Mouse (Mus musculus): ENCODE measurements around the gene Whamm. TPM values are rescaled to one million over a fixed set of nuclear protein-coding genes. Genes with fewer than 3 reads are reported as not detected.

Gene Whamm
- polyA plus RNA-seq, 1 experiment from 2014 or later = 8.1 TPM

GRCm38 (mm10) chr7:81579312-81579711 is 8.2 kb downstream of the Whamm start:
- ATAC-seq (no peak), DNase-seq (ENCODE audit: low spot score) (no peak)

GRCm38 (mm10) chr7:81583512-81583911 is 12.4 kb downstream of the Whamm start:
- DNase-seq (ENCODE audit: low spot score) = no peak
- H3K27me3 ChIP-seq (replicated peaks; ENCODE audit: insufficient read depth, low read length) = no peaks in the 10 kb centered on the region
- 68% methylated on average over 3 of the region's 3 CpGs for WGBS

More at GRCm38 (mm10) chr7:81579312-81579711, 8.2 kb downstream of the Whamm start:
- Histone ChIP-seq H3K4me2 (replicated peaks; ENCODE audit: low read depth, low read length) (no peak overlapping the region), H3K9me3 (ENCODE audit: low read length) (no peaks in the 10 kb centered on the region), H3K27me3 (replicated peaks; ENCODE audit: insufficient read depth, low read length) (no peaks in the 10 kb centered on the region), H3K4me1 (ENCODE audit: insufficient read depth, low read depth, low read length) (no peaks in the 10 kb centered on the region), H3K27ac (ENCODE audit: low read length) (no peak overlapping the region), H3K36me3 (ENCODE audit: insufficient read depth, low read length) (peaks cover 9% of the 10 kb centered on the region; the same call in 1 of the 2 replicates), H3K9ac (replicated peaks; ENCODE audit: low read depth) (no peak overlapping the region), H3K4me3 (ENCODE audit: low read depth, low read length) (no peak overlapping the region)
- 94% methylated on average over 5 of the region's 5 CpGs for WGBS
- TF ChIP-seq CTCF (IDR thresholded peaks at IDR 0.05) = no peak
- no peak for TF ChIP-seq EP300 (IDR thresholded peaks at IDR 0.05)

GRCm38 (mm10) chr7:81585326-81585725 is 14.3 kb downstream of the Whamm start:
- no peak overlapping the region for H3K27ac ChIP-seq (ENCODE audit: low read length)
- peaks cover 28% of the 10 kb centered on the region; the same call in 1 of the 2 replicates for H3K36me3 ChIP-seq (ENCODE audit: insufficient read depth, low read length)
- no peak overlapping the region for H3K4me2 ChIP-seq (replicated peaks; ENCODE audit: low read depth, low read length)
- no peaks in the 10 kb centered on the region for H3K4me1 ChIP-seq (ENCODE audit: insufficient read depth, low read depth, low read length)
- TF ChIP-seq CTCF (IDR thresholded peaks at IDR 0.05) (no peak), EP300 (IDR thresholded peaks at IDR 0.05) (no peak)
- no peaks in the 10 kb centered on the region for H3K27me3 ChIP-seq (replicated peaks; ENCODE audit: insufficient read depth, low read length)
- H3K9me3 ChIP-seq (ENCODE audit: low read length) = 0 out of 2 replicates have a peak, but pooled peaks cover 8% of the 10 kb centered on the region
- no peak overlapping the region for H3K4me3 ChIP-seq (ENCODE audit: low read depth, low read length)
- WGBS = 81% methylated on average over 7 of the region's 7 CpGs
- DNase-seq (ENCODE audit: low spot score) = no peak
- no peak for ATAC-seq
- H3K9ac ChIP-seq (replicated peaks; ENCODE audit: low read depth) = no peak overlapping the region

More at GRCm38 (mm10) chr7:81583512-81583911, 12.4 kb downstream of the Whamm start:
- ATAC-seq = no peak
- no peak overlapping the region for H3K4me3 ChIP-seq (ENCODE audit: low read depth, low read length)
- no peak overlapping the region for H3K9ac ChIP-seq (replicated peaks; ENCODE audit: low read depth)
- peak; percentile 36 for TF ChIP-seq CTCF (IDR thresholded peaks at IDR 0.05)
- no peak for TF ChIP-seq EP300 (IDR thresholded peaks at IDR 0.05)
- no peak overlapping the region for H3K27ac ChIP-seq (ENCODE audit: low read length)
- no peaks in the 10 kb centered on the region for H3K4me1 ChIP-seq (ENCODE audit: insufficient read depth, low read depth, low read length)
- H3K9me3 ChIP-seq (ENCODE audit: low read length) = 0 out of 2 replicates have a peak, but pooled peaks cover 8% of the 10 kb centered on the region
- H3K36me3 ChIP-seq (ENCODE audit: insufficient read depth, low read length) = peaks cover 28% of the 10 kb centered on the region; the same call in 1 of the 2 replicates
- no peak overlapping the region for H3K4me2 ChIP-seq (replicated peaks; ENCODE audit: low read depth, low read length)

- Histone ChIP-seq H3K4me2 (replicated peaks; ENCODE audit: low read depth, low read length) (no peak overlapping the region), H3K36me3 (ENCODE audit: insufficient read depth, low read length) (peaks cover 41% of the 10 kb centered on the region), H3K9ac (replicated peaks; ENCODE audit: low read depth) (no peak overlapping the region), H3K4me1 (ENCODE audit: insufficient read depth, low read depth, low read length) (no peaks in the 10 kb centered on the region), H3K27ac (ENCODE audit: low read length) (no peak overlapping the region), H3K9me3 (ENCODE audit: low read length) (0 out of 2 replicates have a peak, but pooled peaks cover 8% of the 10 kb centered on the region), H3K27me3 (replicated peaks; ENCODE audit: insufficient read depth, low read length) (no peaks in the 10 kb centered on the region), H3K4me3 (ENCODE audit: low read depth, low read length) (no peak overlapping the region)
- no peak for DNase-seq (ENCODE audit: low spot score)
- no peak for ATAC-seq
- no peak for TF ChIP-seq CTCF (IDR thresholded peaks at IDR 0.05)
- TF ChIP-seq EP300 (IDR thresholded peaks at IDR 0.05) = no peak
- 77% methylated on average over 4 of the region's 4 CpGs for WGBS
These were observed 16.2 kb downstream of the Whamm start for GRCm38 (mm10) chr7:81587238-81587637.

GRCm38 (mm10) chr7:81592686-81593085 is 21.6 kb downstream of the Whamm start:
- no peak for ATAC-seq
- no peak for DNase-seq (ENCODE audit: low spot score)
- Histone ChIP-seq H3K36me3 (ENCODE audit: insufficient read depth, low read length) (peaks cover 49% of the 10 kb centered on the region), H3K4me1 (ENCODE audit: insufficient read depth, low read depth, low read length) (no peaks in the 10 kb centered on the region), H3K9me3 (ENCODE audit: low read length) (0 out of 2 replicates have a peak, but pooled peaks cover under 1% of the 10 kb centered on the region), H3K4me3 (ENCODE audit: low read depth, low read length) (no peak overlapping the region), H3K9ac (replicated peaks; ENCODE audit: low read depth) (no peak overlapping the region), H3K4me2 (replicated peaks; ENCODE audit: low read depth, low read length) (no peak overlapping the region), H3K27me3 (replicated peaks; ENCODE audit: insufficient read depth, low read length) (no peaks in the 10 kb centered on the region), H3K27ac (ENCODE audit: low read length) (no peak overlapping the region)
- TF ChIP-seq CTCF (IDR thresholded peaks at IDR 0.05) (no peak), EP300 (IDR thresholded peaks at IDR 0.05) (no peak)
- WGBS = 67% methylated on average over 9 of the region's 9 CpGs

GRCm38 (mm10) chr7:81593387-81593786 is 22.3 kb downstream of the Whamm start:
- TF ChIP-seq CTCF (IDR thresholded peaks at IDR 0.05) (no peak), EP300 (IDR thresholded peaks at IDR 0.05) (no peak)
- H3K27me3 ChIP-seq (replicated peaks; ENCODE audit: insufficient read depth, low read length) = no peaks in the 10 kb centered on the region
- peaks cover 52% of the 10 kb centered on the region for H3K36me3 ChIP-seq (ENCODE audit: insufficient read depth, low read length)
- no peak overlapping the region for H3K27ac ChIP-seq (ENCODE audit: low read length)
- ATAC-seq (no peak), DNase-seq (ENCODE audit: low spot score) (no peak)
- no peak overlapping the region for H3K4me3 ChIP-seq (ENCODE audit: low read depth, low read length)
- no peak overlapping the region for H3K4me2 ChIP-seq (replicated peaks; ENCODE audit: low read depth, low read length)
- WGBS = 85% methylated on average over 8 of the region's 8 CpGs
- no peaks in the 10 kb centered on the region for H3K9me3 ChIP-seq (ENCODE audit: low read length)
- H3K4me1 ChIP-seq (ENCODE audit: insufficient read depth, low read depth, low read length) = no peaks in the 10 kb centered on the region
- H3K9ac ChIP-seq (replicated peaks; ENCODE audit: low read depth) = no peak overlapping the region

GRCm38 (mm10) chr7:81595056-81595455 is 24.0 kb downstream of the Whamm start:
- Histone ChIP-seq H3K9me3 (ENCODE audit: low read length) (no peaks in the 10 kb centered on the region), H3K4me3 (ENCODE audit: low read depth, low read length) (no peak overlapping the region), H3K27ac (ENCODE audit: low read length) (no peak overlapping the region), H3K9ac (replicated peaks; ENCODE audit: low read depth) (no peak overlapping the region), H3K4me2 (replicated peaks; ENCODE audit: low read depth, low read length) (no peak overlapping the region), H3K27me3 (replicated peaks; ENCODE audit: insufficient read depth, low read length) (no peaks in the 10 kb centered on the region), H3K36me3 (ENCODE audit: insufficient read depth, low read length) (peaks cover 52% of the 10 kb centered on the region), H3K4me1 (ENCODE audit: insufficient read depth, low read depth, low read length) (no peaks in the 10 kb centered on the region)
- WGBS = 64% methylated on average over 5 of the region's 5 CpGs
- TF ChIP-seq EP300 (IDR thresholded peaks at IDR 0.05) (no peak), CTCF (IDR thresholded peaks at IDR 0.05) (no peak)
- ATAC-seq = no peak
- DNase-seq (ENCODE audit: low spot score) = no peak

Measured in lung, postnatal 0 days (tissue).